Mouse (Mus musculus) gastrocnemius, postnatal 14 days (tissue): ENCODE data around the gene Fam229b. TPM values are rescaled to one million over a fixed set of nuclear protein-coding genes. Genes with fewer than 3 reads are reported as not detected.

ENCODE experiments used
- DNase-seq: peaks from one replicate; pipeline ENCODE4 v3.0.0; 2021; ENCODE audit warnings: mixed read lengths
- intact Hi-C: fragments of 180-260 bp; cut with DNase I; formaldehyde crosslinking; loops from one replicate; pipeline ENCODE4 v1.15.1; 2025; ENCODE audit warnings: low total_unique reads
- long read RNA-seq, 2 experiments: library from polyadenylated mRNA; stranded (forward); transcript quantifications; one replicate each; pipeline ENCODE4 v2.0.0; 2021
- total RNA-seq, 2 experiments: library from RNA; stranded (reverse); gene quantifications; 2 replicates each; pipeline ENCODE4 v1.2.3; 2021

The Fam229b gene
- total RNA-seq, result 1 to 10 TPM; 3.0 to 3.5 TPM
- long read RNA-seq, experiment 1, partial matches to known transcripts, result 0 of 1 reads
- long read RNA-seq, experiment 1, other reads (novel, unspliced or antisense), result 0 of 1 reads
- long read RNA-seq, experiment 2, partial matches to known transcripts, result 0 of 1 reads
- long read RNA-seq, experiment 2, other reads (novel, unspliced or antisense), result 1 of 1 reads

DNA sequence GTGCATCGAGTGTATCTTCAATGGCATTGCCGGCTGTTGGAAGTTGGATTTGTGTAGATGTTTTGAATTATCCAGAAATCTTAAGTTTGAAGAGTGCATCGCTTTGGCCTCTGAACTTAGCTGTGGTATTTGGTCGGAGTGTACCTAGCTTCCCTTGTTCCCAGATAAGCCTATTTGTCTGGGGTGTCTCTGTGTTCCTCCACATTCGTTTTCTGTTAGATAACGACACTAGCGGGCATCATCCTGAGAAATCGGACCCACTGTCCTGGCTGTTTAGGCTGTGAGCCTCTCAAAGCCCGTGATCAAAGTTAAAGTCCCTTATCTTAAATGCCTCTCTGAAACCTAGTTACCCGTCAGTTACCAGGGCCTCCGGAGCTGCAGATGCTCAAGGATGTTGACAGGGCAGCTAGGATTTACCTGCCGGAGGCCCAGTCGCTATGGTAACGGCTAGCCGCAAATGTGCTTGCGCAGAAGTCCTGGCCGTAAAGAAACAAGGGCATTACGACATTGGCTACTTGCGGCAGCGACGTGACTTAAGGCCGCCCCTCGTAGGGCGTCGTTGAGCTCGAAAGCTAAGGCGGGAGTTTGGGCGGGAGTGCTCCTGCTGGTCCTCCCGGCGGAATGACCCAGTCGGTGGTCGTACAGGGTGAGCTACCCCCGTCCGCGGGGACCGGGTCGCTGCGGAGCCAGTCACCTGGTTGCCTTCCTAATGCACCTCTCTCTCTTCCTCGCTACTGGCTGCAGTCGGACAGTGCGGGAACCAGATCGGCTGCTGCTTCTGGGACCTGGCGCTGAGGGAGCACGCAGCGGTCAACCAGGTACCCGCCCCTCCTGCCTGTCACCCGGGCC, at the start of gene Fam229b, which contains the start of gene Tube1:
Fam229b (minus strand) TSS at position 453 of the 849 bp plus-strand sequence.
Tube1 (plus strand) TSS at position 515 of the 849 bp plus-strand sequence.
- intact Hi-C loops, result no loop called here
- DNase-seq, result peak; percentile 88

GRCm38 (mm10) chr10:39176981-39177380, 43.3 kb upstream of the Fam229b start:
- intact Hi-C loops, result no loop called here

DNA sequence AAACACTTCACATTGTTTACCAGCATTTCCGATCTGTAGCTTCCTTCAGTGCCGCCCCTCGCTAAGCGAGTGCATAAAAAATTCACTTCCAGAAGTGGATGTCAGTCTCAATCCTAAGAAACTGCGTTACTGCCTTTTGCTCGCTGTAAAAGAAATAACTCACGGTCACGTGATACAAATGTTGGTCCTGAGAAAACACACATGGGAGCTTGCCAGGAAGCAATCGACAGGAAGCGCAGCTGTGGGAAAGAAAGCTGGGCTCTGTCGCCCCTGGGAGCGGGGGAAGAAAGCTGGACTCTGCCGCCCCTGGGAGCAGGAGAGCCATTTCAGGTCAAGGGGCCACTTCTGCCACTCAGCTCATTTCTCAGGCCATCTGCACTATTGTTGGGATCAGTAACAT, 39.4 kb upstream of the Fam229b start:
- peak; percentile 65 for DNase-seq
- intact Hi-C loops, result no loop called here

More at GRCm38 (mm10) chr10:39176981-39177380, 43.3 kb upstream of the Fam229b start:
- no peak for DNase-seq

GRCm38 (mm10) chr10:39172540-39172931, 38.8 kb upstream of the Fam229b start:
- intact Hi-C loops, result no loop called here

DNA sequence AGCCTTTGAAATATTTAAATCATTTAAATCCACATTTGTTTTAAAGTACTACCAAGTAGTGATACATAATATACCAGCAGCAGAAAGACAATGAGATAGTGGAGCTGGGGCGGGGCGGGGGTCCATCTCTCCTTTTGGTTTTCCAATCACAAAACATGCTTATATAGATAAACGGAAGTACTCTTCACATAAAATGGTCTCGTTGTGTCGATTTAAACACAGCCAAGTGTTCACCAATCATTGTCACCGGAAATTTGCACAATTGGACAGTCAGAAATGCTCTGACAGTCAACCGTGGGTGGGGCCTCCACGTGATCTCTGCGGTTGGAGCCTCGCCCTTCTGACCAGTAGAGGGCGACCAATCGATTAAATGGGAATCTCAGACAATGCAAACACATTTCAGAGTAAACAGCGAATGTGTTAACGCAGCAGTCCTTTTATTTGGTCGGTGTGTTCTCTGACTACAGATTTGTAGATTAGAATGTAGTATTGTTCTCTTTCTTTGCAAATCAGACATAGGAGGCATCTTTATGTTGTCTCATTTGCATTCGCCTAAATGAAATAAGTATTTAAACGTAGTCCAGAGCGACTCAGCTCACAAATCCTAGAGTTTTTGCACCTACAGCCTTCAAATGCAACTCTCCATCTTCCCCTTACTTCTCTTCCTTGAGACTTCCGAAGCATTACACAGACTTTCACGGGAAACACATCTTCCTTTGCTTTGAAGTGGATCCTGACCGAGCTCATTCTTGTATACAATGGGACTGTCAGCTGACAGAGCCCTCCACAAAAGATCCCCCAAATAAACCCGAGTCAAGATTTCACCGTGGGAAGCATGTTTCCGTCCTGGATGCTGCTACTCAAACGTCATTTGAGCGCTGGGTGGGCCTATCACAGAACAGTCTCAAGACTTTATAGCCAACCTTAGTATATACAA, 38.2 kb upstream of the Fam229b start:
- peak; percentile 86 for DNase-seq
- intact Hi-C loops, result loop anchor here (2.0 kb wide), 1 partner anchor 349 kb away; no protein-coding TSS in a partner anchor

More at GRCm38 (mm10) chr10:39172540-39172931, 38.8 kb upstream of the Fam229b start:
- no peak for DNase-seq

DNA sequence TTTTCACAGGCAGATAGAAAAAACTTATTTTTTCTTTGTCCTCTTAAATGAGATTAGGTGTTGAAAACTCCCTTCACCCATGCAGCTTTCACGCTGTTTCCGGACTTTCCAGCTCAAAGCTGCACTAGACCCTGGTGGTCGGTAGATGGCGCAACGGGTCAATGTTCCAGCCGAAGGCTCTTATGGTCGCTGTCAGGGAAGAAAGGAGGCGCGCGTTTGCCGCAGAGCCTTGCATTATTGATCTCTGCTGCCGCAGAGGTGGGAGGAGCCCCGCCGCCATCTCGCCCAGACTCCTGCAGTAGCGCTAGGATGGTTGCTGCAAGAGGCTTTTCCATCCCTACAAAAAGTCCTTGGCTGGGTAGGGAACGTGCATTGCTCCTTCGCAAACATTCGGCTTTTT, 37.4 kb upstream of the Fam229b start:
- intact Hi-C loops, result loop anchor here (2.0 kb wide), 1 partner anchor 350 kb away; no protein-coding TSS in a partner anchor
- peak; percentile 90 for DNase-seq

GRCm38 (mm10) chr10:39170706-39171105, 37.0 kb upstream of the Fam229b start:
- DNase-seq, result no peak
- intact Hi-C loops, result loop anchor here (2.0 kb wide), 1 partner anchor 350 kb away; no protein-coding TSS in a partner anchor

GRCm38 (mm10) chr10:39170181-39170580, 36.5 kb upstream of the Fam229b start:
- intact Hi-C loops, result loop anchor here (2.0 kb wide), 1 partner anchor 351 kb away; no protein-coding TSS in a partner anchor

GRCm38 (mm10) chr10:39169642-39170041, 35.9 kb upstream of the Fam229b start:
- DNase-seq, result no peak
- intact Hi-C loops, result loop anchor here (2.0 kb wide), 1 partner anchor 351 kb away; no protein-coding TSS in a partner anchor

More at GRCm38 (mm10) chr10:39170181-39170580, 36.5 kb upstream of the Fam229b start:
- peak; percentile 59 for DNase-seq

GRCm38 (mm10) chr10:39167611-39168010, 33.9 kb upstream of the Fam229b start:
- intact Hi-C loops, result no loop called here
- DNase-seq, result no peak

DNA sequence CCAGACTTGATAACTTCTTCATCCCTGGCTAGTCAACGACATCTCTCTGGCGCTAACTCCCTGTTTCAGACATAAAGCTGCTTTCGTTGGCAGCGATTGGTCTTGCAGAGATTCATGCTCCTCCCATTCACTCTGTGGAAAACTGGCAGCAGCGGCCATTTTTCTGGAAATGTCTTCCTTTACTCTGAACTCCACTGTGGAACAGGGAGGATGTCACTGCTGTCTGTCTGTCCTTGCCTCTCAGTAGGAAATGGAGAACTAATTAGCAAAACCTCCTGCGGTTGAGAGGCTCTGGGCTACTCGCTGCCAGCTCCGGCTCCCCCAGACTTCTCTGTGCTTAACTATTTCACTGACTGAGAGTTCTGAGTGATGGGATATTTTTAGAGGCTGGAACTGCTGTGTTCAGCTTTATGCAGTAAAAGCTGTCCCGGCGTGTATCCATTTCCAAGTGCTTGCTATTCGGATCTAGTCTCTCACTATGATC, 32.0 kb upstream of the Fam229b start:
- peak; percentile 51 for DNase-seq
- intact Hi-C loops, result no loop called here

DNA sequence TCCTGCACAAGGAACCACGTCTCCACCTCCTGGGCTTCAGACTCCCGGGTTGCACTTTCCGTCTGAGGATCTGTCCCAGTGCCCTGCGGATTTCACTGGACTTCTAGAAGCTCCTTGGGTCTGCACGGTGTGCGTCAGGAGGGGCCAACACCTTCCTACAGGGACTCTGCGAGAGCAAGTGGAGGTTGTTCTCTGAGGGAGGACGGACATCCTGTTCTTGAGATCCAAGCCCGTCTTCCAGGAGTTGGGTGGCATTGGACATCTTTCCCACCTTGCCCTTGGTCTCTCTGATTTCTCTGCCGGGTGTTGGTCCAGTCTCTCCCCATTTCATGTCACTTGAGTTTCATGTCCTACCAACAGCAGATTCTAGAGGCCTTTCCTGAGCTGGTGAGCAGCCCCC, 30.0 kb upstream of the Fam229b start, which contains the start of gene Ccn6:
Ccn6 (minus strand) TSS at position 101 of the 400 bp plus-strand sequence.
- intact Hi-C loops, result no loop called here
- no peak for DNase-seq

DNA sequence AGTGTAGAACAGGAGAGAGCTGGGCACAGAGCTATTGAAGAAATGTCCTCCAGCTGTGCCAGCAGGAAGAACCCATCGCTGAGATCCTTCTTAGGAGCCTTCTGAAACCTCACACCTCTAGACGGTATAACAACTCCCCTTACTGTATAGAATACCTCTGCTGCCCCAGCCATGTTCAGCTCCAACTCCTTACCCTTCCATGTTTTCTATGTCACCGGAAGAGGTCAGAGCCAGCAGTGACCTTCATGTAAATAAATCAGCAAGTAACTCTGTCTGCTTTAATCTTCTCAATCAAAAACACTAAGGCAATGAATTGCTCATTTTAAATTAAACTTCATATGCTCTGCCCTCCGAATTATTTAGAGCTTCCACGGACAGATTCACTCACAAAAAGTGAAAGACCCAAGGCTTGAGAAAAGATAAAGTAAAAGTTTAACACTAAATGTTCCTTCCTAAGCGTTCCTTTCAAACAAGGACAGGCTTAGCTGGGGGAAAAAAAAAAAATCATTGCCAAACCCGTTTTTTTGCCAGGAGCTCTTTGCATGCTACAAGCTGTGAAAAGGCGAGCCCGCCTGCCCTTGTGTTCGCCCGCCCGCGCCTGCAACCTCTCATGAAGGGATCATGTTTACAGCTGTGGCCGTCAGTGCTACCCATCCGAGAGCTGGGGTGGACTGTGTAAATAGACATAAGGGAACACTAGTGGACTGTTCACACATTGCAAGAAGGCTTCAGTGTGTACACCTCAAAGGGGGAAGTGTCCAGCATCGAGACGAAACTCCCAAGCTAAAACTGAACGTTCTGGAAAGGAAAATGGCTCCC, 29.2 kb upstream of the Fam229b start:
- DNase-seq, result no peak
- intact Hi-C loops, result no loop called here

DNA sequence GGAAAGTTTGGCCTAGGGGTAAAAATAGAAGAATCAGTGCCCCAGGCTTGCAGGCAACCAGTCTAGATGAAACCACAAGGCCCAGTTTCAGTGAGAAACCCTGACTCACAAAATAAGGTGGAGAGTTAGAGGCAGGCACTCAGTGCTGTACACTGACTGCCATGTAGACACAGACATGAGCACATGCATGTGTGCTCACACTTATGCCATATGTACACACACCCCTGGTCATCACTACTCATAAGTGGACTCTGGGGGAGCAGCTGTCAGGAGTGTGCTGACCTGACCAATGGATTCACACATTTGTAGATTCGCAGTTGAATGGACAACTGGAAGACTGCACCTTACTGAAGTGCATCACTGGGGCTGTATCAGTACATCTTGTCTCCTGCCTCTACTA, 27.7 kb upstream of the Fam229b start:
- intact Hi-C loops, result no loop called here
- DNase-seq, result no peak

- no peak for DNase-seq
- intact Hi-C loops, result no loop called here
These were observed 24.6 kb upstream of the Fam229b start for GRCm38 (mm10) chr10:39158306-39158705.

DNA sequence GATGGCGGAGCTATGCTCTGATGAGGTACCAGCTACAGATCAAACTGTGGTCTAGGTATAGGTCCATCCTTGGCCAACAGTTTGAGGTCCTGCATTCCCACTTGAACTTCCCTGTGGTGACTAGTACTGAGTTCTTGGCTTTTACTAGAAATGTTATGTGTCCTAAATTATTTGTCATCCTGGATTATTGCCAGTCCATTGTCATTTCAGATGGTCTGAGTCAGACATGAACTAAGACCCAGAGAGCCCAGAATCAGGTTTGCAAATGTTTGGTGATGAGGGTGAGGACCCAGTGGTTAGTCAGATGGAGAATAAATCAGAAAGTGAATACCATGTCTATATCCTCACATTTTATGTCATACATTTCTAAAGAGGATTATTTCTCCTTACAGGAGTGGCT, 23.6 kb upstream of the Fam229b start:
- no peak for DNase-seq
- intact Hi-C loops, result no loop called here

DNA sequence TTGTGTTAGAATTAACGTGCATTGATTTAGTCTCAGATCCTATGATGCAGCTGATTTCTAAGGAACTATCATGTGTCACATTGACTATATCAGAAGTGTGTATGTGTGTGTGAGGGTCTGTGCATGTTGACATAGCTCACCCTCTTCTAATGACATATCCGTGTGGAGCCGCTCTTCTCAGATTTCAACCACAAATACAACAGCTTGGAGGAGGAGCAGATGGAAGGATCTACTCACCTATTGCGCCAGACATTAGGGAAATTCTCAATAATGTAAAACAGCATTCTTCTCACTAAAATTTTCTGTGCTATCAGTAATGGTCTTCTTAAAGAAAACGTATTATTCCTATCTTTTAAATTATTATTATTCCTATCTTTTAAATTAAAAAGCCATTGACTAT, 23.0 kb upstream of the Fam229b start:
- no peak for DNase-seq
- intact Hi-C loops, result no loop called here

- intact Hi-C loops, result no loop called here
- no peak for DNase-seq
These were observed 8.5 kb upstream of the Fam229b start for GRCm38 (mm10) chr10:39142216-39142615.
